Mouse (Mus musculus) megakaryocyte, embryonic 14.5 days (primary cell): Measurements from ENCODE around the gene Wdr78.

Source experiments
- FLI1 ChIP-seq: IDR thresholded peaks from 2 replicates; pipeline ENCODE4 v1.6.1; 2012; ENCODE audit warnings: low read length, inconsistent platforms, mixed read lengths
- GATA1 ChIP-seq: IDR thresholded peaks from 3 replicates; pipeline ENCODE4 v1.6.1; 2012; ENCODE audit warnings: mixed read lengths, low read length, inconsistent platforms, borderline replicate concordance

- TF ChIP-seq GATA1 (no peak), FLI1 (no peak)
Observed at GRCm38 (mm10) chr4:103067906-103068655, 46.3 kb downstream of the Wdr78 start.
